Mouse (Mus musculus) limb, embryonic 14.5 days (tissue): ENCODE data around the gene Sh2d3c. TPM values are rescaled to one million over a fixed set of nuclear protein-coding genes. Genes with fewer than 3 reads are reported as not detected.

Experiments
- ATAC-seq: fragments of 200-750 bp; cut with Nextera tagmentation; 2 replicates; pipeline ENCODE4 v1.8.0; 2017; ENCODE audit warnings: low read depth, moderate number of reproducible peaks, moderate TSS enrichment; ENCODE audit not compliant: low FRiP score
- DNase-seq: peaks from one replicate; pipeline ENCODE4 v3.0.0-alpha.2; 2015; ENCODE audit warnings: low spot score
- H3K27ac ChIP-seq: fragments of 300-500 bp; sonication (generic); replicated peaks from 2 replicates; pipeline ENCODE4 v1.5.1; 2014; ENCODE audit warnings: low read depth, mild to moderate bottlenecking, low read length, moderate library complexity, mixed read lengths
- H3K27me3 ChIP-seq: fragments of 300-500 bp; sonication (generic); 2 replicates; pipeline ENCODE4 v1.6.1; 2014; ENCODE audit warnings: low read length, mixed read lengths; ENCODE audit not compliant: control insufficient read depth, insufficient read depth
- H3K36me3 ChIP-seq: fragments of 300-500 bp; sonication (generic); 2 replicates; pipeline ENCODE4 v1.6.1; 2014; ENCODE audit warnings: mild to moderate bottlenecking, low read length, moderate library complexity, mixed read lengths; ENCODE audit not compliant: control insufficient read depth, insufficient read depth
- H3K4me1 ChIP-seq: fragments of 300-500 bp; sonication (generic); 2 replicates; pipeline ENCODE4 v1.6.1; 2014; ENCODE audit warnings: antibody characterized with exemption, low read length, mixed read lengths; ENCODE audit not compliant: control insufficient read depth, insufficient read depth
- H3K4me2 ChIP-seq: fragments of 300-500 bp; sonication (generic); replicated peaks from 2 replicates; pipeline ENCODE4 v1.6.1; 2014; ENCODE audit warnings: low read depth, mild to moderate bottlenecking, low read length, moderate library complexity; ENCODE audit not compliant: severe bottlenecking
- H3K4me3 ChIP-seq: fragments of 300-500 bp; sonication (generic); replicated peaks from 2 replicates; pipeline ENCODE4 v1.5.1; 2014; ENCODE audit warnings: low read length
- H3K9ac ChIP-seq: fragments of 300-500 bp; sonication (generic); 2 replicates; pipeline ENCODE4 v1.6.1; 2014; ENCODE audit warnings: mild to moderate bottlenecking, low read depth, low read length, moderate library complexity; ENCODE audit not compliant: severe bottlenecking
- H3K9me3 ChIP-seq: fragments of 300-500 bp; sonication (generic); 2 replicates; pipeline ENCODE4 v1.6.1; 2016; ENCODE audit warnings: low read length; ENCODE audit not compliant: control insufficient read depth
- POLR2A ChIP-seq: fragments of 200-500 bp; IDR thresholded peaks from 2 replicates; pipeline ENCODE4 v1.8.0; 2012; ENCODE audit warnings: inconsistent platforms, mild to moderate bottlenecking, moderate library complexity, borderline replicate concordance; ENCODE audit not compliant: insufficient read depth, insufficient read length; ENCODE audit errors: extremely low read depth
- WGBS: fragments of 180-500 bp; shearing (Covaris S2); extraction: QIAGEN DNeasy Blood & Tissue Kit; methylation state at CpG from one replicate; pipeline ENCODE4 v1.1.7; 2014; 5-methylcytosine and 5-hydroxymethylcytosine counted together
- polyA plus RNA-seq, 2 experiments: library from polyadenylated mRNA; depleted of rRNA in 1 of 2; stranded (reverse) in 1 of 2; unstranded in 1 of 2; fragments of >200 nt; fragmentation: Nextera tagmentation in 1 of 2; extraction: Ambion mirVana in 1 of 2; gene quantifications; 2 replicates each; pipeline versions ENCODE4 v1.2.1 to v1.2.3; 2012 to 2014

The Sh2d3c gene
- polyA plus RNA-seq, 2 experiments, result 18.5 to 36.8 TPM

DNA sequence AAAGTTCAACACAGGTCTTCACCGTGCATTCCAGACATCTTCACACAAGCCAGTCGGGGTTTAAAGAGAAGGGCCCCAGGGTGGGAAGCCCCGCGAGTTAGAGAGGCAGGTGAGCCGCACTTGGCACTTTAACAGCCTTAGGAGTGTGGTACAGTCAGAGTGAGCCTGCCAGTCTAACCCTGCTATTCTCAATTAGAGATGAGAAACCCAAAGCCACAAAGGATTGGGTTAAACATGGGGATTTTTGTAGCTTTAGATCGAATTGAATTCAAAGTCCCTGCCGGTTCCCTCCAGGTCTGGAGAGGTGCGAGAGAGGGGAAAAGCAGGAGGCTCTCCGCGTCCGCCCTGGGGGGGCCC is 20.0 kb downstream of the Sh2d3c start, which contains the start of gene 6330409D20Rik:
Gene 6330409D20Rik, minus strand, starts transcription at position 101 of the 357 bp plus-strand sequence.
- no peak for TF ChIP-seq POLR2A
- H3K9ac ChIP-seq, result peak within 1 kb of the TSS; percentile 52
- DNase-seq (no peak), ATAC-seq (no peak)
- H3K9me3 ChIP-seq, result no peaks in the 10 kb centered on the region
- H3K4me2 ChIP-seq, result peak within 1 kb of the TSS; percentile 94
- peaks cover 10% of the 10 kb centered on the region; the same call in 1 of the 2 replicates for H3K36me3 ChIP-seq
- WGBS, result 9% methylated on average over 11 of the region's 11 CpGs
- H3K27me3 ChIP-seq, result peaks cover 12% of the 10 kb centered on the region
- H3K4me3 ChIP-seq, result peak within 1 kb of the TSS; percentile 46
- H3K4me1 ChIP-seq, result peaks cover 12% of the 10 kb centered on the region
- no peak within 1 kb of the TSS for H3K27ac ChIP-seq

DNA sequence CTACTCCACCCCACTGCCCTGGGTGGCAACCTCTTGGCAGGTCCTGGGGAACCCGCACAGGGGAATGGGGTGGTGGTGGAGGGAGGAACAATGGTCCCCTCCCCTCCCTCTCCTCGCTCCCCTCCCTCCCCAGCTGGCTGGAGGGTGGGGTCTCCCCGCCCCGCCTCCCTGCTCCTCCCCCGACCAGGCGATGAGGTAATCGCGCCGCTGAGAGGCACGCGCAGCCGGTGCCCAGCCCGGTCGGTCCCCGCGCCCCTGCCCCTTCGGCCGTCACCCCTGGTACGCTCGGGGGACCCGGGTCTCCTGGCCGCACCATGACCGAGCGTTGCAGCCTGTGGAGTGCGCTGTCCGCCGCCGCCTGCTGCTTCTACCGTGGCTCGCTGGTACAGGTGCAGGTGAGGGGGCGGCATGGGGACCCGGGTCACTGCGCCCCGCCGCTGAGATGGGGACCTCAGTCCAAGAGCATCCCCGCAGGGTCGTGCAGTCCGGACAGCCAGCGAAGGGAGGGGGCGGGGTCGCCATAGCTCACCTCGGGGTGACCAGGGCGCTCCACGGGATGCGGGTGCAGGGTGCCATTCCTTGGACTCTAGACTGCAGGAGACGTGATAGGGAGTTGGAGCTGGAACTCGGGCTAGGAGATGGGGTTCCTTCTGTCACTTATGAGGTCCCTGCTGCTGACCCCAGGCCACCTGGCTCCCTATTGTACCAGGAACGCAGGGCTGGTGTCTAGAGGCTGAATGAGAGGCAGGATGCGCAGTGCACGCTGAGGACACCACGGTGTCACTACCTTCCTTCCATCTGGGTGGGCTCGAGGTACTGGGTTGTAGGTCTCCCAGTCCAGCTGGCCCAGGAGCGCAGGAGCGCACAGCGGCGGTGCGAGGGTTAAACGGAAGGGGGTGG is 20.7 kb downstream of the Sh2d3c start:
- H3K27me3 ChIP-seq, result peaks cover 12% of the 10 kb centered on the region
- peak; percentile 51 for DNase-seq
- no peak overlapping the region for H3K27ac ChIP-seq
- H3K4me2 ChIP-seq, result peak overlapping the region; percentile 94
- H3K4me1 ChIP-seq, result peaks cover 12% of the 10 kb centered on the region
- H3K9me3 ChIP-seq, result no peaks in the 10 kb centered on the region
- 4% methylated on average over 35 of the region's 58 CpGs for WGBS
- H3K9ac ChIP-seq, result peak overlapping the region; percentile 52
- peaks cover 12% of the 10 kb centered on the region; the same call in 1 of the 2 replicates for H3K36me3 ChIP-seq
- peak overlapping the region; percentile 46 for H3K4me3 ChIP-seq
- TF ChIP-seq POLR2A, result no peak
- ATAC-seq, result peak; percentile 68; the same call in 1 of the 2 replicates

DNA sequence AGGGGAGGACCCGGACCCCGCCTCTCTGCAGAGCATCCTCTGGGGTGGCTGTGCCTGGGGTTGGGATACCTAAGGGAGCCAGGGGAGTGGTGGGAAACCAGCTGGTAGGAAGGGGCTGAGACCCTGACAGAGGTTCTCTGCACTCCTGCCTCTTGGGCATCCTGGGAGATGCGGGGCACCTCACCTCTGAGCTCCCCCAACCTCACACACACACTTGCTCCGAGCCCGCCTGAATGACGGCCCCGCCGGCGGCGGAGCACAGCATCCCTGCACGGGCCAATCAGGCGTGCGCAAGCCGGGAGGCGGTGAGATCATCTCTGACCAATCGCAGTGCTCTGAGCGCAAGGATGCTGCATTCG is 21.3 kb downstream of the Sh2d3c start:
- H3K27me3 ChIP-seq, result peaks cover 12% of the 10 kb centered on the region
- TF ChIP-seq POLR2A, result no peak
- H3K27ac ChIP-seq, result no peak overlapping the region
- ATAC-seq (peak; percentile 62), DNase-seq (no peak)
- peaks cover 12% of the 10 kb centered on the region for H3K4me1 ChIP-seq
- H3K4me3 ChIP-seq, result peak overlapping the region; percentile 46
- H3K36me3 ChIP-seq, result peaks cover 17% of the 10 kb centered on the region; the same call in 1 of the 2 replicates
- 3% methylated on average over 15 of the region's 18 CpGs for WGBS
- peak overlapping the region; percentile 94 for H3K4me2 ChIP-seq
- peak overlapping the region; percentile 52; the same call in 1 of the 2 replicates for H3K9ac ChIP-seq
- H3K9me3 ChIP-seq, result no peaks in the 10 kb centered on the region

DNA sequence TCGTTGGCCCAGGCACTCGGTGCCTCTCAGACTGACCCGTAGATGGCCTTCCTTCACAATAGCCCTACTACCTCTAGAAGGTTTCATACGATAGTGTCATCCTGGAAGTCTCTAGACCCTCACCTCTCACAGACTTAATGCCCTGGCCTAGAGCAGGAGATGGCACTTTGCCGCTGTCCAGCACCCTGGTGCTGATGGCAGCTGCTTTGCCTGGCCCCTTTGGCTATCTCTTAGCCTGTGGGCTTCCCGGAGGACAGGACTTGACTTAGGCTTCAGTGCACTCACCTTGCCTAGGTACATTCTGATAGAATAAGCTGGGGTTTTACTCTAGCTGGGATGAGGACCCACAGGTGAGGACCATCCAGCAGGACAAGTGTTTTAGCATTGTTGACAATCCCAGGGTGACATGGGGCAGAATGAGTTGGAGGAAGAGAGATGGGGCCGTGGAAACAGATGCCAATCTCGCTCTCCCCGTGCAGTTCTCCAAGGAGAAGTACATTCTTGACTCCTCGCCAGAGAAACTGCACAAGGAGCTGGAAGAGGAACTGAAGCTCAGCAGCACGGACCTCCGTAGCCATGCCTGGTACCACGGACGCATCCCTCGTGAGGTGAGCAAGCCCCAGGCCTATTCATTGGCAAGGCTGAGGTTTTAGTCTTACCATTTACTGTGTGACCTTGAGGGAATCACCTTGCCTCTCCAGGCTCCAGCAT is 23.6 kb downstream of the Sh2d3c start:
- no peak overlapping the region for H3K9ac ChIP-seq
- H3K4me3 ChIP-seq, result no peak overlapping the region
- DNase-seq (no peak), ATAC-seq (no peak)
- H3K4me2 ChIP-seq, result no peak overlapping the region
- 71% methylated on average over 15 of the region's 15 CpGs for WGBS
- no peak overlapping the region for H3K27ac ChIP-seq
- no peak for TF ChIP-seq POLR2A
- peaks cover 12% of the 10 kb centered on the region for H3K4me1 ChIP-seq
- H3K27me3 ChIP-seq, result peaks cover 12% of the 10 kb centered on the region
- H3K36me3 ChIP-seq, result peaks cover 30% of the 10 kb centered on the region; the same call in 1 of the 2 replicates
- H3K9me3 ChIP-seq, result no peaks in the 10 kb centered on the region

DNA sequence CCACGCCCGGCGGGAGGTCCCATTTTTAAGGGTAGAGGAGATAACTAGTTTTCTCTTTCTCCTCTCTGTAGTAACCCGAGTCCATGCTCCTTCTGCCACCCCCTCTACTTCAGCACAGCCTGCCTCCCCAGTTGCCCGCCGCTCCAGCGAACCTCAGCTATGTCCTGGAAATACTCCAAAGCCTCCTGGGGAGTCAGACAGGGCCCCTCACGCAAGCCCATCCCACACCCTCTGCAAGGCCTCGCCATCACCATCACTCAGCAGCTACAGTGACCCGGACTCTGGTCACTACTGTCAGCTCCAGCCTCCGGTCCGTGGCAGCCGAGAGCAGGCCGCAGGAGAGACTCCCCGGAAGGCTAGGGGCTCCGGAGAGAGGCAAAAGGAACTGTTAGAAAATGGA is 28.2 kb downstream of the Sh2d3c start:
- 90% methylated on average over 16 of the region's 16 CpGs for whole genome bisulfite sequencing
- H3K4me3 ChIP-seq, result no peak overlapping the region
- no peak overlapping the region for H3K27ac ChIP-seq
- no peak overlapping the region for H3K4me2 ChIP-seq
- DNase-seq, result no peak
- H3K4me1 ChIP-seq, result peaks cover 9% of the 10 kb centered on the region
- no peaks in the 10 kb centered on the region for H3K9me3 ChIP-seq
- peaks cover 43% of the 10 kb centered on the region for H3K36me3 ChIP-seq
- no peak for ATAC-seq
- H3K27me3 ChIP-seq, result no peaks in the 10 kb centered on the region
- TF ChIP-seq POLR2A, result no peak
- H3K9ac ChIP-seq, result no peak overlapping the region
